Mouse (Mus musculus) heart, postnatal 25 days (tissue): ENCODE data around the gene Lrp3. TPM values are rescaled to one million over a fixed set of nuclear protein-coding genes. Genes with fewer than 3 reads are reported as not detected.

Source experiments
- DNase-seq: peaks from one replicate; pipeline ENCODE4 v3.0.0; 2022; ENCODE audit warnings: low spot score
- intact Hi-C: fragments of 180-260 bp; cut with DNase I; formaldehyde crosslinking; loops from one replicate; pipeline ENCODE4 v1.15.1; 2025
- total RNA-seq, 2 experiments: library from RNA; stranded (reverse); gene quantifications; 2 replicates each; pipeline ENCODE4 v1.2.3; 2021

Gene Lrp3
- total RNA-seq, 2 experiments from 2014 or later = 7.7 to 8.8 TPM

GRCm38 (mm10) chr7:35198981-35199754 lies 16.1 kb downstream of the Lrp3 start:
- DNase-seq = no peak
- intact Hi-C loops = no loop called here

- intact Hi-C loops = no loop called here
- DNase-seq = no peak
Observed at GRCm38 (mm10) chr7:35197022-35197421, 18.3 kb downstream of the Lrp3 start.

GRCm38 (mm10) chr7:35191276-35191675 lies 24.0 kb downstream of the Lrp3 start:
- DNase-seq = no peak
- intact Hi-C loops = no loop called here

DNA sequence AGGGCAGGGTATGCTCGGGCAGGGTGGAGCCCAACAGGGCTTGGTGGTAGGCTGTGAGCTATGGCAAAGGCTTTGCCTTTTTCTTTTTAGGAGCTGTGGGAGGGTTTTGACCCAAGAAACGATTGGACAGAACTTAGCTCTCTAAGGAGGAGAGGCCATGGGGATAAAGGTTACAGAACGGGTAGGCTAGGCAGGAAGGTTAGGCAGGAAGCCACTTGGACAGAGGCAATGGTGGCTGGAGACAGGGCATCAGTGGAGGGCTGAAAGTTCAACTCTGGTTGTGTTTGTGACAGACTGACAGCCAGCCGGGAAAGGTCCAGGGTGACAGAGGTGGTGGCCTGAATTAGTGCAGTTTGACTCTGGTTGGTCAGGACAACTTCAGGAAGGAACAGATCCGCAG lies 25.6 kb downstream of the Lrp3 start:
- intact Hi-C loops = loop anchor here (5.0 kb wide), 1 partner anchor 73 kb away; no protein-coding TSS in a partner anchor
- no peak for DNase-seq

DNA sequence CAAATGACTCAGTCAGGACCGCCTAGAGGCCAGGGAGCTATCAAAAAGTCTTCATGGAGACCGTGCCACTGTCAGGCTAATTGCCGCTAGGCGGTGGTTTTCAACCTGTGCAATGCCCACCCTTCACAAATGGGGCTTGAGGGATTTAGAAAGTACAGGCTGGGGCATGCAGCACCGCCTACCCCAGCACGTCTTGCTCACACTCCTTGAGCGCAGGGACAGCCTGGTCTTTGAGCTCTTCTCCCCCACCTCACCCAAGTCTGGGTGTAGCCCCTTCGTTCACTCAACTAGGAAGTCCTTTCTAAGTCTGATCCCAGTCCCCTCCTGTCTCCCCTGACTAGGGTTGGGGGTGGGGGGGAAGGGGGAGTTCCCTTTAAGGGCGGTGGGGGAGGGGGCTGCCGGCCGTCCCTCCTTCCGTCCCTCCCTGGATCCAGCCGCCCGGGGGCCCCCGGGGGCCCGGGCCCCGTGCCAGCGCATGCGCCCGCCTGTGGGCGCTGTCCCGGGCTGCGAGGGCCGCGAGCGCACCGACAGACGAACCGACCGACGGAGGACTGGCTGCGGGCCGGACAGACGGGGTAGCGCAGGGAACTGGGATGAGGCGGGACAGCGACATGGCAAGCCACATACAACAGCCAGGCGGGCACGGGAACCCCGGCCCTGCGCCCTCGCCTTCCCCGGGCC lies 29.3 kb downstream of the Lrp3 start, which contains the start of gene Slc7a10:
Gene Slc7a10 (plus strand): TSS at position 497 of the 681 bp plus-strand sequence.
- intact Hi-C loops = loop anchor here (5.0 kb wide), 1 partner anchor 76 kb away; no protein-coding TSS in a partner anchor
- DNase-seq = no peak

- intact Hi-C loops = loop anchor here (5.0 kb wide), 1 partner anchor 77 kb away; no protein-coding TSS in a partner anchor
- DNase-seq = no peak
Observed at GRCm38 (mm10) chr7:35184833-35185724, 30.2 kb downstream of the Lrp3 start.

GRCm38 (mm10) chr7:35176412-35177381 lies 38.6 kb downstream of the Lrp3 start:
- intact Hi-C loops = loop anchor here (10.0 kb wide), 1 partner anchor 772 kb away; no protein-coding TSS in a partner anchor
- DNase-seq = no peak

DNA sequence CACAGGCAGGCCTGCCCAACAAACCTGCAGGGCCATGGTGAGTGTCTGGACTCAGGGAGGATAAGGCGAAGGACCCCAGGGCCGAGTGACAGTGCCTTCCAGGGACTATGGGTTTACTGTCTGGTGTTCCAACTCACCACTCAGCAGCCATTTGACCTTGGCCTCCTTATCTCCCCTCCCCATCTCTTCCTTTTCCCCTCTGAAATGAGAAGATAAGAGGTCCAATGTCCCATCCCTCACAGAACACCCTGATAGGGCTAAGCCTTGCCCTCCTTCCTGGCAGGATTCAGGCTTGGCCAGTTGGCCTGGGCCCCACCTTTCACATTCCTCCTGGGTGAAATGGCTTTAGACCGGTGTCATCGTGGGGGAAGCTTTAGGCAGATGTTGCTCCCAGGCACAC lies 39.8 kb downstream of the Lrp3 start:
- intact Hi-C loops = loop anchor here (10.0 kb wide), 1 partner anchor 771 kb away; no protein-coding TSS in a partner anchor

GRCm38 (mm10) chr7:35172519-35172918 lies 42.8 kb downstream of the Lrp3 start:
- intact Hi-C loops = loop anchor here (2.0 to 10.0 kb wide), 2 partner anchors 54 to 768 kb away; partner anchors contain the start of gene Cebpa
- no peak for DNase-seq

More for the DNA sequence above, 39.8 kb downstream of the Lrp3 start:
- DNase-seq = no peak

GRCm38 (mm10) chr7:35171867-35172382 lies 43.4 kb downstream of the Lrp3 start:
- DNase-seq = no peak
- intact Hi-C loops = loop anchor here (2.0 to 10.0 kb wide), 3 partner anchors 53 to 767 kb away; partner anchors contain the start of gene Cebpa

DNA sequence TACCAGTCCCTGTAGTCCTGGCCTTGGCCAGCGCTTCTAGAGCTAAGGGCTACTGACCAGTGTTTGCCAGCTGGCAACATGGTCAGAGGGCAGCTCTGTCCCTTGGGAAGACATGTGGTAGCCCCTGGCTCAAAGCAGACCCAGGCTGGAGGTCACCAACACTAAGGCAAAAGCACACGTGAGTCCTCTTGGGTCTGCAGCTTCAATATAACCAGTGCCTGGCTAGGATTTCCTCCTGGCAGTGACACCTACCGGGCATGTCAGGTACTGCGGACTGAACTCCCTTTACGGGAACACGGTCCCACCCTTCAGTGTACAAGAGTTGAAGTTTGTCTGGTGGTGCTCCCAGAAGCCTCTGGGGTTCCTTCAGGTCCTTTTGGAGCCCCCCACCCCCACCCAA lies 46.0 kb downstream of the Lrp3 start:
- intact Hi-C loops = loop anchor here (1.0 kb wide), 1 partner anchor 143 kb away; no protein-coding TSS in a partner anchor
- DNase-seq = peak; percentile 62

- DNase-seq = no peak
- intact Hi-C loops = no loop called here
Observed at GRCm38 (mm10) chr7:35167925-35168324, 47.4 kb downstream of the Lrp3 start.

GRCm38 (mm10) chr7:35166988-35167387 lies 48.3 kb downstream of the Lrp3 start:
- DNase-seq = no peak
- intact Hi-C loops = no loop called here

DNA sequence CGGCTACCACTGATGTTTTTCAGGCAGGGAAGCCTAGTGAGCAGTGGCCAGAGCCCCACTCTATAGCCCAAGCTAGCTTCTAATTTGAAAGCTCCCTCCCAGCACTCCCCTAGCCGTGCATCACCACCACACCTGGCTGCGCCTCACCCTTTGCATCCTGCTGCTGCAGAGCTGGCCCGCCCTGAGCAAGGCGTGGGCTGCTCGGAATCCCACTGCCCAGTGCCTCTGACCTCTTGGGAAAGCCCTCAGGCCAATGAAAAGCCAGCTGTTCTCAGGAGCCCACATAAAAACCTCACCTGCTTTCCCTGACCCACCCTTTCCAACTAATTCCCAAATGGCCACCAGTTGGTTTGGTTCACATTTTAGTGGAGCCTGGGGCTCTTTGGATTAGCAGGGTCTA lies 51.2 kb downstream of the Lrp3 start:
- DNase-seq = no peak
- intact Hi-C loops = no loop called here

DNA sequence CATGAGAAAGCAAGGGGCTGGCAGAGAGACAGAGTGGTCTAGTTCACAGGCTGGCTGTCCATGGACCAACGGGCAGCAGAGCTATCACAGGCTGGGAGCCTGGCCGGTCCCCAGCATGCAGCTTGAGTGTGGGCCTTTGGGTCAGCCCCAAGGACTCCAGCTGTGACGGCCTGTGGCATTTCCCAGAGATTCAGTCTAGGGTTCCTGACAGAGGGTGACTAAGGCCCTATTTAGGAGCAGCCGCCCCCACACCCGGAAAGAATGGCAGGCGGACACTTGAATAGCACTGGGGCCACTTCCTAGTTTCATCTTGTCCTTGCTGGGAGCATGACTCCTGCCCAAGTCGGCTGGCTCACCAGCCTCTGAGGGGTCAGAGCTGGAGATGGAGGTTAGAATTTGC lies 51.7 kb downstream of the Lrp3 start:
- intact Hi-C loops = no loop called here
- DNase-seq = no peak

GRCm38 (mm10) chr7:35162443-35162842 lies 52.9 kb downstream of the Lrp3 start:
- intact Hi-C loops = no loop called here
- DNase-seq = no peak

GRCm38 (mm10) chr7:35157512-35157911 lies 57.8 kb downstream of the Lrp3 start:
- intact Hi-C loops = no loop called here
- DNase-seq = no peak
